Mouse (Mus musculus): ENCODE results near the gene Atxn7l3.
A peak's percentile ranks its signal among the peaks of the same experiment; 100 is the strongest.

Gene Atxn7l3

DNA sequence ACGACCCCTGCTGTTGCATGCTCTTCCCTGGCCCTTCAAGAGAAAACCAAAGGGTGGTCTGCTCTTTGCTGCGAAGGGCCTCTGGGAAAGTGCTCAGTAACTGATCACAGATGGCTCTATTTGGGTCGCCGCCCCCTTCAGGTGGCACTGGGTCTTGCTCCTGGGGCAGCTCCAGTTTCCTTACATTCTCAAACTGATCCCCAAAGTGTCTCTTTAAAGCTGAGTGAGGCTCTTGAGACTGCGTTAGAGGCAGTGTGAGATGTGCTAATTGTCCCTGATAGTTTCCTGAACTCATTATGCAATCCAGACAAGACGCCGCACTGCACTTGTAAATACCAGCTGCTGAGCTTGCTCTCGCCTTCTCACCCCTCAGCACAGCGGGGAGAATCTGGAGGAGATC lies 38.9 kb downstream of the Atxn7l3 start:
- H3K4me1 ChIP-seq (replicated peaks; ENCODE audit: low read depth, low read length), result peaks cover 92% of the 10 kb centered on the region
- TF ChIP-seq POU5F1 (IDR thresholded peaks at IDR 0.05; ENCODE audit: borderline replicate concordance, low read length) (no peak), CTCF (conservative IDR thresholded peaks at IDR 0.05; ENCODE audit: low read length) (peak; percentile 58)
- 0 out of 2 replicates have a peak overlapping the region, but pooled peaks have one; percentile 21 for H3K4me3 ChIP-seq (replicated peaks; ENCODE audit: low read length)
- H3K9me3 ChIP-seq (ENCODE audit: low read length), result no peaks in the 10 kb centered on the region; the same call in 1 of the 2 replicates
- no peaks in the 10 kb centered on the region for H3K27me3 ChIP-seq (ENCODE audit: insufficient read depth, low read length)
- H3K36me3 ChIP-seq (ENCODE audit: insufficient read depth, low read length), result peaks cover 96% of the 10 kb centered on the region

DNA sequence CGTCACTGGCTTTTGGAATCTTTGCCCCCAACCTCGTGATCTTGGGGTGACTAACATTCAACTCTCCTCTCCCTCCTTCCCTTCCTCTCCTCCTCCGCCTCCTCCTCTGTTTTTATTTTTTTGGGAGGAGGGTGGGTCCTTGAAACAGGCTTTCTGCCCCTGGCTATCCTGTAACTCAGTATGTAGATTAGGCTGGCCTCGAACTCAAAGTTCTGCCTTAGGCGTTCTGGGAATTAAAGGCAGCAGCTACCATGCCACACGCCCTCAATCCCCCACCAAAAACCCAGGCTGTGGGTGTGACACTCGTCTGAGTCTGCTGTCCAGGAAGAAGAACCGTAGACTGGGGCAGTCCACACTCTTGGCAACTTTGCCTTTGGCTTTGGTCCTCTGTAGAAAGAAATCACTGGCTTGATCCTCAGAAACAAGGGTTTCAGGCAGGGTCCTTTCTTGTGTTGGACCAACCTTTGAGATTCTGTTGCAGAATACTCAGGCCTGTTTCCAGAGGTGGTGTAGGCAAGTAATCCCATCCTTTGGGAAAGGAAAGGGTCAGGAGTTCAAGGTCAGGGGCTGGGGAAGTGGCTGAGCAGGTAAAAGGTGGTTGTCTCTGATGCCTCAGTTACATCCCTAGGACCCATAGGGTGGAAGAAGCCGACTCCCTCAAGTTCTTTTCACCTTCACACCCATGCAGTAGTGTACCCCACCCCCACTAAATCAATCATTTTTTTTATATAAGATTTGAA lies 46.9 kb downstream of the Atxn7l3 start:
- peaks cover 42% of the 10 kb centered on the region for H3K36me3 ChIP-seq (ENCODE audit: insufficient read depth, low read length)
- TF ChIP-seq POU5F1 (IDR thresholded peaks at IDR 0.05; ENCODE audit: borderline replicate concordance, low read length), result no peak
- TF ChIP-seq CTCF (conservative IDR thresholded peaks at IDR 0.05; ENCODE audit: low read length), result no peak
- TF ChIP-seq NANOG (IDR thresholded peaks at IDR 0.05; ENCODE audit: borderline replicate concordance, low read length), result no peak
- H3K9me3 ChIP-seq (ENCODE audit: low read length), result no peaks in the 10 kb centered on the region
- H3K27me3 ChIP-seq (ENCODE audit: insufficient read depth, low read length), result peaks cover 15% of the 10 kb centered on the region
- H3K4me3 ChIP-seq (replicated peaks; ENCODE audit: low read length), result peak overlapping the region; percentile 98
- peaks cover 74% of the 10 kb centered on the region for H3K4me1 ChIP-seq (replicated peaks; ENCODE audit: low read depth, low read length)

DNA sequence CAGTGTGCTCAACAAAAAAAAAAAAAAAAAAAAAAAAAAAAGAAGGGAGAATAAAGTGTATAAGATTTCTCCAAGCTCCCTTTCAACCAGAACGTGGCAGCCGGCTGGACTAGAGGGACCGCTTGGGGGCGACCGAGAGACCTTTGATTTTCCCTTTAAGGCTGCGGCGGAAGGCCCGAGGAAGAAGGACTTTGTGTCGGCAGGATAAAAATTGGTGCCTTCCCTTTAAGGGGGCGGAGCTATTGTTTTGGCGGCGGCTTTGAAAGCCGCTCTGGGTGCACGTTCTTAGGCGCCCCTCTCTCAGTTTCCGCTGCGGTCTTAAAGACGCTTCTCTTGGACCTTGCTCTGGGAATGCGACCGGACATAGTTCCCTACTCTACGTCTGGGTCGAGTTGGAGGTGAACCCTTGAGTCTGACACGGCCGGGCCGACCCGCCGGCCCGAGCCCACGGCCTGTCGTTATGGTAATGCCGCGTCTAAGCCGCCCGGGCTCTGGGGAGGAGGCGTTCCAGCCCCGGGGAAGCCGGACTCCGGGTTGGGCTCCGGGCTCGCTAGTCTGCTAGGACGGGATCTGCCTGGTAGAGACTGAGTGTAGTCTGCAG lies 47.7 kb downstream of the Atxn7l3 start, which contains the start of gene BC030867:
BC030867 (plus strand) TSS at position 253 of the 601 bp plus-strand sequence.
- peaks cover 69% of the 10 kb centered on the region for H3K4me1 ChIP-seq (replicated peaks; ENCODE audit: low read depth, low read length)
- no peak for TF ChIP-seq POU5F1 (IDR thresholded peaks at IDR 0.05; ENCODE audit: borderline replicate concordance, low read length)
- no peak for TF ChIP-seq NANOG (IDR thresholded peaks at IDR 0.05; ENCODE audit: borderline replicate concordance, low read length)
- peak; percentile 83 for TF ChIP-seq CTCF (conservative IDR thresholded peaks at IDR 0.05; ENCODE audit: low read length)

DNA sequence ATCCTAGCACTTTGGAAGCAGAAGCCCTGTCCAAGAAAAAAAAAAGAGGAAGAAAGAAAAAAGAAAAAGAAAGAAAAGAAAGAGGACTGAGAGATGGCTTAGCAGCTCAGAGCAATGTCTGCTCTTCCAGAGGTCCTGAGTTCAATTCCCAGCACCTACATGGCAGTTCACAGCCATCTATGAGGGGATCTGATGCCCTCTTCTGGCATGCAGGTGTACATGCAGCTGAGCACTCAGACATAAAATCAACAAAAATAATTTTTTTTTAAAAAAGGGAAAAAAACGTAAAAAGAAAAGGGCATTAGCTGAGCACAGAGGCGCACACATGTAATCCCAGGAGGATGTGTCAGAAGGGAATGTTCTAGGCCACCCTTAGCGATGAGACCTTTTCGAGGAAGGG lies 49.6 kb downstream of the Atxn7l3 start:
- H3K9me3 ChIP-seq (ENCODE audit: low read length), result 0 out of 2 replicates have a peak, but pooled peaks cover under 1% of the 10 kb centered on the region
- H3K4me1 ChIP-seq (replicated peaks; ENCODE audit: low read depth, low read length), result peaks cover 57% of the 10 kb centered on the region
- H3K27me3 ChIP-seq (ENCODE audit: insufficient read depth, low read length), result peaks cover 18% of the 10 kb centered on the region
- H3K4me3 ChIP-seq (replicated peaks; ENCODE audit: low read length), result no peak overlapping the region
- TF ChIP-seq CTCF (conservative IDR thresholded peaks at IDR 0.05; ENCODE audit: low read length) (peak; percentile 68), POU5F1 (IDR thresholded peaks at IDR 0.05; ENCODE audit: borderline replicate concordance, low read length) (no peak), NANOG (IDR thresholded peaks at IDR 0.05; ENCODE audit: borderline replicate concordance, low read length) (no peak)
- peaks cover 16% of the 10 kb centered on the region for H3K36me3 ChIP-seq (ENCODE audit: insufficient read depth, low read length)

More for the DNA sequence above, 47.7 kb downstream of the Atxn7l3 start, which contains the start of gene BC030867:
- Histone ChIP-seq H3K27me3 (ENCODE audit: insufficient read depth, low read length) (peaks cover 18% of the 10 kb centered on the region), H3K9me3 (ENCODE audit: low read length) (no peaks in the 10 kb centered on the region), H3K36me3 (ENCODE audit: insufficient read depth, low read length) (peaks cover 34% of the 10 kb centered on the region), H3K4me3 (replicated peaks; ENCODE audit: low read length) (peak within 1 kb of the TSS; percentile 98)

DNA sequence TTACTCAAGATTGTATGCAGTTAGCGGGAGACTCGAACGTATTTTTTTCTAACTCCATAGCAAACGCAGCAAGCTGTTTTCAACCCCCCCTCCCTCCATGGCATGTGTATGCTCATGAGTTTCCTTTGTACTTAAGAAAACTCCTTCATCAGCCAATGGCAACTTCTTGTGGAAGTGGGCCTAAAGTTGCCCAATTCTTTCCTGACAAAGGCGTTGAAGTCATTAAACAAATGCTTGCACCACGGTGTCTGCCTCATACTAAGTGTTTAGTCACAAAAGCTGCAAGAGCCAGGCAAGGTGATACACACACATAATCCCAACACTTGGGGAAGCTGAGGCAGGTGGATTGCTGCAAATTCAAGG lies 50.2 kb downstream of the Atxn7l3 start:
- H3K27me3 ChIP-seq (ENCODE audit: insufficient read depth, low read length), result peaks cover 18% of the 10 kb centered on the region
- H3K4me3 ChIP-seq (replicated peaks; ENCODE audit: low read length), result no peak overlapping the region
- TF ChIP-seq POU5F1 (IDR thresholded peaks at IDR 0.05; ENCODE audit: borderline replicate concordance, low read length), result no peak
- no peak for TF ChIP-seq NANOG (IDR thresholded peaks at IDR 0.05; ENCODE audit: borderline replicate concordance, low read length)
- TF ChIP-seq CTCF (conservative IDR thresholded peaks at IDR 0.05; ENCODE audit: low read length), result no peak
- H3K4me1 ChIP-seq (replicated peaks; ENCODE audit: low read depth, low read length), result peaks cover 51% of the 10 kb centered on the region
- H3K9me3 ChIP-seq (ENCODE audit: low read length), result 0 out of 2 replicates have a peak, but pooled peaks cover 4% of the 10 kb centered on the region
- peaks cover 10% of the 10 kb centered on the region for H3K36me3 ChIP-seq (ENCODE audit: insufficient read depth, low read length)

DNA sequence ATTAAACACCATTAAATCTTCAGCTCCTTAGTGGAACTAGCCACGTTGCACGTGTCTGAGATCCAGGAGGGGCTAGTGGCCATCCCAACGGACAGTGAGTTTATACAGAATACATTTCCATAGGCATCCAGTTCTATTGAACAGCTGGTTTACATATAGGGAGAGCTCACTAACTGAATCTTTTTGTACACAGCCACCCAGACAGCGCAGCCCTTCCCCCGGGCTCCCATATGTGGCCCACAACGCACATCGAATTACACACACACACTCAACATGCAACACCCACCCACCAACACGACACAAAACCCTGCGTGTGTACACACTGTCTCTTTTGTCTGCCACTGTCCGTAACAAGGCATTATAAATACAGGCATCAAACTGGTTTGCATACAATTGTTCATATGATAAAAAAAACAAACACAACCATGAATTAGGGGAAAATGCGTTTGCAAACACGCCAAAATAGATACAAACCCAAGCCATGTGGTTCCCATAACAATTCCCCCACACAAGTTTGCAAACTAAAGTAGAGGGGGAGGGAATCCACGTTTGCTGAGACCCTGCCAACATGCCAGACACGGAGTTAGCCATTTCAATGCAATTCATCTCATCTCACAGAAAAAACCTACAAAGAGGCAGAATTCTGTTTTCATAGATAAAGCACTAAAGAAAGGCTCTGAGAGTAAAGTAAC lies 50.7 kb downstream of the Atxn7l3 start:
- peak overlapping the region; percentile 48; the same call in 1 of the 2 replicates for H3K4me3 ChIP-seq (replicated peaks; ENCODE audit: low read length)
- TF ChIP-seq CTCF (conservative IDR thresholded peaks at IDR 0.05; ENCODE audit: low read length) (no peak), NANOG (IDR thresholded peaks at IDR 0.05; ENCODE audit: borderline replicate concordance, low read length) (no peak), POU5F1 (IDR thresholded peaks at IDR 0.05; ENCODE audit: borderline replicate concordance, low read length) (no peak)
- H3K9me3 ChIP-seq (ENCODE audit: low read length), result 0 out of 2 replicates have a peak, but pooled peaks cover 4% of the 10 kb centered on the region
- peaks cover 46% of the 10 kb centered on the region for H3K4me1 ChIP-seq (replicated peaks; ENCODE audit: low read depth, low read length)
- H3K36me3 ChIP-seq (ENCODE audit: insufficient read depth, low read length), result peaks cover 4% of the 10 kb centered on the region
- peaks cover 18% of the 10 kb centered on the region for H3K27me3 ChIP-seq (ENCODE audit: insufficient read depth, low read length)

DNA sequence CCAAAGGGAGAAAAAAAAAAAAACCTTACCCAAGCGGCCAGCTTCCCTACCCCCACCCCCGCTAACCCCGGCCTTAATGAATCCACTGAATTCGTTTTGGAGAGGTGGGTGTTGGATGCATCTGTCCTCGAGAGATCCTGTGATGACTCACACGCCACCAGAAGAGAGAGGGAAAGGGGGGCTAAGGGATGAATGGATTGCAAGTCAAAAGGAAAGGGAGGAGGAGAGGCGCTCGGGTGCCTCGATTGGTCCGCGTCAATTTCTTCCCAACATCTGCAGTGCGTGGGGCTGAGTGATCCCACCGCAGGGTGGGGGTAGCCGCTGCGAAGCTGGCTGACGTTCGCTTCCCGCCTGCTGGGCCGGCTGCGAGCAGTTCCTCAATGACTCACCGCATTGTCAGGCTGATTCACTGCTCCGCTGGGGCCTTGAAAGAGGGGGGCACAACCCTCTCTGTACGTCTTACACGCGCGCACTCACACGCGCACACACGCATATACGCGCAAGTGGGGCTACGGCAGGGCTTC lies 51.4 kb downstream of the Atxn7l3 start:
- H3K27me3 ChIP-seq (ENCODE audit: insufficient read depth, low read length), result peaks cover 18% of the 10 kb centered on the region
- no peak for TF ChIP-seq CTCF (conservative IDR thresholded peaks at IDR 0.05; ENCODE audit: low read length)
- TF ChIP-seq NANOG (IDR thresholded peaks at IDR 0.05; ENCODE audit: borderline replicate concordance, low read length), result 0 out of 2 replicates have a peak, but pooled peaks have one; percentile 8
- H3K4me3 ChIP-seq (replicated peaks; ENCODE audit: low read length), result peak overlapping the region; percentile 48
- H3K9me3 ChIP-seq (ENCODE audit: low read length), result 0 out of 2 replicates have a peak, but pooled peaks cover 4% of the 10 kb centered on the region
- H3K36me3 ChIP-seq (ENCODE audit: insufficient read depth, low read length), result no peaks in the 10 kb centered on the region
- peaks cover 40% of the 10 kb centered on the region for H3K4me1 ChIP-seq (replicated peaks; ENCODE audit: low read depth, low read length)

DNA sequence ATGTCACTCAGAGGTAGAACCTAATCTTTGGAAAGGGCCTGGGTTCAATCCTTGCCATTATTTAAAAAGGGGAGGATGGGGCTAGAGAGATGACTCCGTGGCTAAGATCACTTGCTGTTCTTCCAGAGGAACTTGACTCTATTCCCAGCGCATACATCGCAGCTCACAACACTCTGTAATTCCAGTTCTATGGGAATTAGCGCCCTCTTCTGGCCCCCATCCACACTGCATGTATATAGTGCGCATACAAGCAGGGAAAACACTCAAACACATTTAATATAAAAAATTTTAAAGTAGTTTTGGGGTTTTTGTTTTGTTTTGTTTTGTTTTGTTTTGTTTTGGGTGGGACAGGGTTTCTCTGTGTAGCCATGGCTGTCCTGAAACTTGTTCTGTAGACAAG lies 54.6 kb downstream of the Atxn7l3 start:
- peaks cover 18% of the 10 kb centered on the region for H3K27me3 ChIP-seq (ENCODE audit: insufficient read depth, low read length)

More for the DNA sequence above, 54.6 kb downstream of the Atxn7l3 start:
- TF ChIP-seq CTCF (conservative IDR thresholded peaks at IDR 0.05; ENCODE audit: low read length), result peak; percentile 84
- no peak for TF ChIP-seq NANOG (IDR thresholded peaks at IDR 0.05; ENCODE audit: borderline replicate concordance, low read length)
- TF ChIP-seq POU5F1 (IDR thresholded peaks at IDR 0.05; ENCODE audit: borderline replicate concordance, low read length), result no peak
- peaks cover 33% of the 10 kb centered on the region for H3K4me1 ChIP-seq (replicated peaks; ENCODE audit: low read depth, low read length)
- H3K4me3 ChIP-seq (replicated peaks; ENCODE audit: low read length), result no peak overlapping the region
- no peaks in the 10 kb centered on the region for H3K36me3 ChIP-seq (ENCODE audit: insufficient read depth, low read length)
- 0 out of 2 replicates have a peak, but pooled peaks cover 4% of the 10 kb centered on the region for H3K9me3 ChIP-seq (ENCODE audit: low read length)

Measured in E14TG2a.4 (cell line).